Mouse (Mus musculus): Measurements from ENCODE around the gene Snd1. TPM values are rescaled to one million over a fixed set of nuclear protein-coding genes. Genes with fewer than 3 reads are reported as not detected.

Snd1 gene
- polyA plus RNA-seq, 1 experiment from 2014 or later, result 70.5 TPM

- no peak overlapping the region for H3K27ac ChIP-seq
- ATAC-seq (replicated peaks; ENCODE audit: insufficient number of reproducible peaks, insufficient read depth, low FRiP score, low read depth), result no peak
- no peaks in the 10 kb centered on the region for H3K27me3 ChIP-seq
- no peak overlapping the region for H3K4me2 ChIP-seq
- H3K4me3 ChIP-seq, result no peak overlapping the region
- H3K4me1 ChIP-seq (replicated peaks), result peaks cover 15% of the 10 kb centered on the region
- H3K9ac ChIP-seq, result no peak overlapping the region
- WGBS, result 69% methylated on average over 5 of the region's 5 CpGs
- H3K9me3 ChIP-seq (replicated peaks), result no peaks in the 10 kb centered on the region
- no peaks in the 10 kb centered on the region for H3K36me3 ChIP-seq
Measured at GRCm38 (mm10) chr6:28599120-28599519, 124.2 kb downstream of the Snd1 start.

DNA sequence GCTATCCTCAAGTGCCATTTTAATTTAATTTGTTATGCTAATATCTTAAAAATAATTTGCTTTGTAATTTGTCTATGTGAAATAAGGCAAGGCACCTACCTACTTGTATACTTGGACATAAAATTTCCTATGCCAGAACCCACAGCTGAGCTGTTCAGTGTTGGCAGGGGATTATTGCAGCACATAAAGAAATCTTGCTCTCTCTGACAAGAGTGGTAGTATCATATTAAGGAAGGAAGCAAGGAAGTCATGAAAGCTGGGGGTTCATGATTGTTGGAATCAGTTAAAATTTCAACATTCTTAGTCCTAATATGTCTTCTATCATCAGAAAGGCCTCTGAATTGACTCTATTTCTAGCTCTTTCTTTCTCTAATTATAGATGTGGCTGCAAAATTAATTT, 125.5 kb downstream of the Snd1 start:
- no peak for ATAC-seq (replicated peaks; ENCODE audit: insufficient number of reproducible peaks, insufficient read depth, low FRiP score, low read depth)
- no peaks in the 10 kb centered on the region for H3K27me3 ChIP-seq
- no peaks in the 10 kb centered on the region for H3K9me3 ChIP-seq (replicated peaks)
- H3K9ac ChIP-seq, result no peak overlapping the region
- H3K4me1 ChIP-seq (replicated peaks), result peaks cover 17% of the 10 kb centered on the region
- H3K27ac ChIP-seq, result no peak overlapping the region
- no peak overlapping the region for H3K4me2 ChIP-seq
- no peaks in the 10 kb centered on the region for H3K36me3 ChIP-seq
- no peak overlapping the region for H3K4me3 ChIP-seq

DNA sequence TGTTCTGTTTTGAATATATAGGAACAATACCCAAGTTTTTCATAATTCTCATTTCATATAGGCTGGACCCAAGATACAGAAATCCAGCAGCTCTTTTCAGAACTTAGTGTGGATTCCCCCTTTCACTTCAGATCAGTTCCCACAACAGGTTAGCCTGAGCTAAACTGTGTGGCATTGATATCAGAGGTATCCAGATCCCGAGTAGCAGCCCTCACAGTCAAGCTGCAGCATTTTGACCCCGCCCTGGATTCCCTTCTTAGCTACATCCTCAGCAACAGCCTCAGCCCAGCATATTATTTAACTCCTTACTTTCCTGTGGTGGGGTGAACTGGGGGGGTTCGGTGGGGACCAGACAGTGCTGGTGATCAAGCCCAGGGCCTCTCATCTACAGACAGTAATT, 128.5 kb downstream of the Snd1 start:
- Histone ChIP-seq H3K4me1 (replicated peaks) (peaks cover 17% of the 10 kb centered on the region), H3K27ac (peak overlapping the region; percentile 37; the same call in 1 of the 2 replicates), H3K4me3 (no peak overlapping the region), H3K36me3 (no peaks in the 10 kb centered on the region), H3K4me2 (no peak overlapping the region), H3K27me3 (no peaks in the 10 kb centered on the region), H3K9ac (no peak overlapping the region), H3K9me3 (replicated peaks) (no peaks in the 10 kb centered on the region)
- WGBS, result 46% methylated on average over 3 of the region's 3 CpGs
- ATAC-seq (replicated peaks; ENCODE audit: insufficient number of reproducible peaks, insufficient read depth, low FRiP score, low read depth), result no peak

DNA sequence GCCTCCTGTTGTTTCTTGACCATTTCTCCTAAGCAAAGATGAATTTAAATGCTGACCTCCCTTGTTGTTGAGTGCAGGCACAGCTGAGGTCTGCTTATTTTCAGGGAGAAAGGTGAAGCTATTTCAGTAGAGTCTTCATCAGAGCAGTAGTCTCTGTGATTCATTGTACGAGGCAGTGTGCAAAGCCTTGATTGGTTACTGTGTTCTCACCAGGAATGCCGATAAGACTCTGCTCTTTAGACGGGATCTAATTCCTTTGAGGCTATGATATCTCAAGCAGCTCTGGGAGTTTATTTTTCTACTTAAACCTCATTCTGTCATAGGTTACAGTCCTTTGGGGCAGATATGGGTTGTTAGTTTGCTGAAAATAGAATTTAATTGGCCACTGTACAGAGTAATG, 128.9 kb downstream of the Snd1 start:
- ATAC-seq (replicated peaks; ENCODE audit: insufficient number of reproducible peaks, insufficient read depth, low FRiP score, low read depth), result no peak
- H3K4me2 ChIP-seq, result no peak overlapping the region
- H3K27me3 ChIP-seq, result no peaks in the 10 kb centered on the region
- H3K4me3 ChIP-seq, result no peak overlapping the region
- H3K36me3 ChIP-seq, result no peaks in the 10 kb centered on the region
- peaks cover 17% of the 10 kb centered on the region for H3K4me1 ChIP-seq (replicated peaks)
- 20% methylated on average over 3 of the region's 3 CpGs for WGBS
- peak overlapping the region; percentile 37; the same call in 1 of the 2 replicates for H3K27ac ChIP-seq
- H3K9me3 ChIP-seq (replicated peaks), result no peaks in the 10 kb centered on the region
- H3K9ac ChIP-seq, result no peak overlapping the region

GRCm38 (mm10) chr6:28609291-28609690, 134.4 kb downstream of the Snd1 start:
- 70% methylated on average over 4 of the region's 4 CpGs for WGBS
- no peaks in the 10 kb centered on the region for H3K9me3 ChIP-seq (replicated peaks)
- H3K4me2 ChIP-seq, result no peak overlapping the region
- H3K27me3 ChIP-seq, result no peaks in the 10 kb centered on the region
- ATAC-seq (replicated peaks; ENCODE audit: insufficient number of reproducible peaks, insufficient read depth, low FRiP score, low read depth), result no peak
- H3K9ac ChIP-seq, result no peak overlapping the region
- H3K4me1 ChIP-seq (replicated peaks), result no peaks in the 10 kb centered on the region
- no peaks in the 10 kb centered on the region for H3K36me3 ChIP-seq
- H3K27ac ChIP-seq, result no peak overlapping the region
- no peak overlapping the region for H3K4me3 ChIP-seq

GRCm38 (mm10) chr6:28610127-28610526, 135.2 kb downstream of the Snd1 start:
- no peak for ATAC-seq (replicated peaks; ENCODE audit: insufficient number of reproducible peaks, insufficient read depth, low FRiP score, low read depth)
- no peak overlapping the region for H3K27ac ChIP-seq
- no peaks in the 10 kb centered on the region for H3K4me1 ChIP-seq (replicated peaks)
- no peak overlapping the region for H3K4me3 ChIP-seq
- H3K9ac ChIP-seq, result no peak overlapping the region
- H3K36me3 ChIP-seq, result no peaks in the 10 kb centered on the region
- no peak overlapping the region for H3K4me2 ChIP-seq
- H3K9me3 ChIP-seq (replicated peaks), result no peaks in the 10 kb centered on the region
- WGBS, result 93% methylated on average over 1 of the region's 1 CpGs
- no peaks in the 10 kb centered on the region for H3K27me3 ChIP-seq

DNA sequence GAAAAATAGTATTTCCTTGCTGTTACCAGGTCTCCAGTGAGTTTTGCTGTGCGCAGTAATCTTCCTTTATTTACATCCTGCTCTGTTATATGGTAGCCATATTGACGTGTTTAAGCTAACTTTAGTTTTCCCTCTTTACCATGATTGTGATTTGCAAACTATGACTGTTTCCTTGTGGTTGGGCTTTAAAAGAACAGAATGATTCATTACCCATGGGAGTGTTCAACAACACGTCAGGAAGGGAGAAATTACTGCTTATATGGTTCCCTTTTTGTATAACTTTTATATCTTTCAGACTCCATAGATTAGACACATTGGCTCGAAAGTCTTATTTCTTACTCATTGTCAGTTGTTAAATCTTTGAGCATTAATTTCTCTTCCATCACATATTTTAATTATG, 138.5 kb downstream of the Snd1 start:
- peaks cover 11% of the 10 kb centered on the region for H3K4me1 ChIP-seq (replicated peaks)
- ATAC-seq (replicated peaks; ENCODE audit: insufficient number of reproducible peaks, insufficient read depth, low FRiP score, low read depth), result no peak
- no peaks in the 10 kb centered on the region for H3K9me3 ChIP-seq (replicated peaks)
- no peak overlapping the region for H3K4me3 ChIP-seq
- no peak overlapping the region for H3K9ac ChIP-seq
- 79% methylated on average over 4 of the region's 4 CpGs for WGBS
- H3K4me2 ChIP-seq, result no peak overlapping the region
- no peak overlapping the region for H3K27ac ChIP-seq
- no peaks in the 10 kb centered on the region for H3K36me3 ChIP-seq
- no peaks in the 10 kb centered on the region for H3K27me3 ChIP-seq

DNA sequence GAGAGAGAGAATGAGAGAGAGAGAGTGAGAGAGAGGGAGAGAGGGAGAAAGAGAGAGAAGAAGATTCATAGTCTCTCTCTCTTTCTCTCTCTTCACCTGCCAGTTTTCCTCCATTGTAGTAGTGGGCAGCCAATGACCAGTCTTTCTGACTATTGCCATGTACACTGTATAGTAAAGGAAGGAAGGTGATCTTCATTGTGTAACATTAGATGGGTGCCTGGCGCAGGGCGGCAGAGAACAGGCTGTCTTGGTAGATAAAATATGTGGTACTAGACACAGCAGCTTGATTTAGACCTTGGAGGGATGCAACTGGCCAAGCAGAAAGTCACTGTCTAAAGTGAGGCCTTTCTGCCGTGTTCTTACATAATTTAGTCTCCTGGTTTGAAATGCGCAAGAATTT, 139.9 kb downstream of the Snd1 start:
- ATAC-seq (replicated peaks; ENCODE audit: insufficient number of reproducible peaks, insufficient read depth, low FRiP score, low read depth), result no peak
- Histone ChIP-seq H3K4me2 (no peak overlapping the region), H3K9ac (no peak overlapping the region), H3K4me3 (no peak overlapping the region), H3K9me3 (replicated peaks) (no peaks in the 10 kb centered on the region), H3K27ac (no peak overlapping the region), H3K27me3 (no peaks in the 10 kb centered on the region), H3K36me3 (no peaks in the 10 kb centered on the region), H3K4me1 (replicated peaks) (peaks cover 24% of the 10 kb centered on the region)
- WGBS, result 87% methylated on average over 4 of the region's 4 CpGs

DNA sequence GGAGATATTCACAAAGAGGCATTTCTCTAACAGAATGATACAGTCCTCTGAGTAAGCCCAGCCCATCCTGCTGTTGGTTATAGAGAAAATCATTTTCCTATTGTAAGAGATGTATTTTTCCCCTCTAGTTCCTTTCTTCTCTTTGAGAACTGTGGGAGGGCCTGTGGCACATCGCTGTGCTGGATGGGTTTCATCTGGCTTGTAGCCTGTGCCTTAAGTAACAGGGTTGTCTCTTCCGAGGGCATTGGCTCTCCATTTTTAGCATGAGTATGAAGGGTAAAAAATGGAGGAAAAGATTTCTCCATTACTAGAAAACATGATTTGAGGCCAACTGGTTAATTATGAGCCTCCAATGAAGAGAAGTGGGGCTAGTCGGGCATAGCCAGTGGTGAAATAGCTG, 140.5 kb downstream of the Snd1 start:
- Histone ChIP-seq H3K4me1 (replicated peaks) (peaks cover 26% of the 10 kb centered on the region), H3K36me3 (no peaks in the 10 kb centered on the region), H3K4me2 (no peak overlapping the region), H3K9me3 (replicated peaks) (no peaks in the 10 kb centered on the region), H3K27ac (no peak overlapping the region), H3K27me3 (no peaks in the 10 kb centered on the region), H3K4me3 (no peak overlapping the region), H3K9ac (no peak overlapping the region)
- ATAC-seq (replicated peaks; ENCODE audit: insufficient number of reproducible peaks, insufficient read depth, low FRiP score, low read depth), result no peak
- 86% methylated on average over 3 of the region's 3 CpGs for WGBS

DNA sequence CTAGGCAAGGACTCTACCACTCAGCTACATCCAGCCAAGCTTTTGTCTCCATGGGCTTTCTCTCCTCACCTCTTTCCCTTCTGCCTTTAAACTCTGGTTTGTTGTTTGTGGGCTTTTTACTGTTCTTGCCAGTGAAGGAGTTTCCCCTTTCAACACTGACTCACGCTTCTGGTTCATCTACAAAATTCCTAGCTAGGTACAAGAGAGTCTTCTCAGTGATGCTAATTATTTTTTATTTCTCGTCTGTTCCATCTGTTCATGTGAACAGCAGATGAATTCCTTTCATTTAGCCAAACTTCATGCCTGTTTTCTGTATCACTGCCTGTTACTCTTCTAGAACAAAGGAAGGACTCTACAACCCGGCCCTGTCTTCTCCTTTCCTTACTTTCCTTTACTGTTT, 141.0 kb downstream of the Snd1 start:
- no peaks in the 10 kb centered on the region for H3K27me3 ChIP-seq
- H3K4me3 ChIP-seq, result no peak overlapping the region
- H3K9ac ChIP-seq, result no peak overlapping the region
- peaks cover 26% of the 10 kb centered on the region for H3K4me1 ChIP-seq (replicated peaks)
- H3K9me3 ChIP-seq (replicated peaks), result no peaks in the 10 kb centered on the region
- no peak overlapping the region for H3K4me2 ChIP-seq
- ATAC-seq (replicated peaks; ENCODE audit: insufficient number of reproducible peaks, insufficient read depth, low FRiP score, low read depth), result no peak
- 71% methylated on average over 3 of the region's 3 CpGs for WGBS
- H3K27ac ChIP-seq, result no peak overlapping the region
- no peaks in the 10 kb centered on the region for H3K36me3 ChIP-seq

DNA sequence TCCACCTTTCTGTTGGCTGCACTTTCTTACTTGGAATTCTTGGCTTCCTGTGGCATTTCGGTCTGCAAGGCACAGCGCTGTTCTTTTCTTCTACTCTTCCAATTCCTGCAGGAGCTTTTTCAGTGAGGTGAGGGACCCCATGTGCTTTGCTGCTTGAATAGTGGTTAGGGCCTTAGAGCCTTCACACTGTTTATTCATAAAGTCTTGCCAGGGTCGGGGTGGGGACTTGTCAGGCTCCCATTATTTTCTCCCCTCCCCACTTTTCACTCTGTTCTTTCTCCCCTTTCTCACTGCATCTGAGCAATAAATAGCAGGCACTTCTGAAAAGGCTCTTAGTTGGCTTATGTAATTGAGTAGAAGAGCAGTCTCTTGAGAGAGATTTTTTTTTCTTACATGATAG, 143.4 kb downstream of the Snd1 start:
- Histone ChIP-seq H3K4me1 (replicated peaks) (peaks cover 46% of the 10 kb centered on the region), H3K27me3 (no peaks in the 10 kb centered on the region), H3K9ac (no peak overlapping the region), H3K27ac (peak overlapping the region; percentile 73), H3K36me3 (no peaks in the 10 kb centered on the region), H3K4me2 (peak overlapping the region; percentile 30), H3K9me3 (replicated peaks) (no peaks in the 10 kb centered on the region), H3K4me3 (no peak overlapping the region)
- 41% methylated on average over 3 of the region's 3 CpGs for WGBS
- ATAC-seq (replicated peaks; ENCODE audit: insufficient number of reproducible peaks, insufficient read depth, low FRiP score, low read depth), result peak; percentile 12; the same call in 1 of the 2 replicates

GRCm38 (mm10) chr6:28618751-28619153, 143.8 kb downstream of the Snd1 start:
- Histone ChIP-seq H3K9me3 (replicated peaks) (no peaks in the 10 kb centered on the region), H3K4me3 (no peak overlapping the region), H3K4me2 (peak overlapping the region; percentile 30), H3K27ac (peak overlapping the region; percentile 73), H3K4me1 (replicated peaks) (peaks cover 46% of the 10 kb centered on the region), H3K36me3 (no peaks in the 10 kb centered on the region), H3K27me3 (no peaks in the 10 kb centered on the region), H3K9ac (no peak overlapping the region)
- peak; percentile 73 for ATAC-seq (replicated peaks; ENCODE audit: insufficient number of reproducible peaks, insufficient read depth, low FRiP score, low read depth)
- WGBS, result 10% methylated on average over 7 of the region's 7 CpGs
